Mouse (Mus musculus) bone marrow, adult 2 months (tissue): ENCODE measurements around the gene Scoc.

Experiments used
- CTCF ChIP-seq: fragments of 200-500 bp; IDR thresholded peaks from 2 replicates; pipeline ENCODE4 v1.5.1; 2011; ENCODE audit warnings: low read length, control low read depth; ENCODE audit not compliant: control insufficient read depth, insufficient read depth
- POLR2A ChIP-seq: fragments of 200-500 bp; IDR thresholded peaks from 2 replicates; pipeline ENCODE4 v1.6.1; 2011; ENCODE audit warnings: low read depth, mild to moderate bottlenecking, control low read depth, low read length, borderline replicate concordance; ENCODE audit not compliant: control insufficient read depth

GRCm38 (mm10) chr8:83392521-83392920, 65.7 kb downstream of the Scoc start:
- no peak for TF ChIP-seq POLR2A
- TF ChIP-seq CTCF, result no peak
